Mouse (Mus musculus) CH12F3 (cell line): ENCODE measurements around the gene Irx4.

Experiments
- in situ Hi-C: fragments of 300-500 bp; cut with MboI; formaldehyde crosslinking; loops from 2 replicates; pipeline ENCODE4 v1.14.3; 2020; ENCODE audit warnings: low sequenced_read_pairs

The Irx4 gene

DNA sequence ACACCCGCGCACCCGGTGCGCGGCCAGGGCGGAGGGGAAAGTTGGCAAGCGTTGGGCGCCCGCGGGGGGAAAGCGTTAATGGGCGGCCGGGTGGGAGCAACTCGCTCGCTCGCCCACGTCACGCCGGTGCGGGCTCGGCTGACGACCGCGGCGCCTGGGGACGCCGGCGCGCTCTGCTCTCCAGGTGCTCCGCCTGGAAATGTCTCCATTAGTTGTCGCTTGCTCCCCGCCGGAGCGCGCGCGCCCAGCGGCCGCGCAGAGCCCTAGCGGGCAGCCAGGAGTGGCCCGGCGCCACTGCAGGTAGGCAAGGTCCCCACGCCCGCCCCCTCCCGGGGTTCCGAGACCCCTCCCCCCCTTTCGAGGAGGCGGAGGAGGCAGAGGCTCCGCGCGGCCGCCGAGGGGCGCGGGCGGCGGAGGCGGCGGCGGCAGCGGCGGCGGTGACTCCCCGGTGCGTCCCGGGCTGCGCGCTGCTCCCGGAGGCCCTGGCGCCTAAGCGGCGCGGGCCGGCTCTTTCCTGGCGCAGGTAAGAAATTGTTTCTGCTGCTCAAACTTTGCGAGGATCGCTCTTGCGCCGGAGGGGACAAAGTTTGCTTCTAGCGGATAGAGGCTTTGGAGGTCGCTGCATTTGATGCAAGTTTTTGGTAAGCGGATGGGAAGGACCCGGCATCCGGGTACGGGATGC is at the start of gene Irx4:
Gene Irx4 (plus strand): TSS at position 126 of the 682 bp plus-strand sequence.
- in situ Hi-C loops = no loop called here

GRCm38 (mm10) chr13:73214301-73214700 is 46.0 kb upstream of the Irx4 start:
- in situ Hi-C loops = no loop called here

DNA sequence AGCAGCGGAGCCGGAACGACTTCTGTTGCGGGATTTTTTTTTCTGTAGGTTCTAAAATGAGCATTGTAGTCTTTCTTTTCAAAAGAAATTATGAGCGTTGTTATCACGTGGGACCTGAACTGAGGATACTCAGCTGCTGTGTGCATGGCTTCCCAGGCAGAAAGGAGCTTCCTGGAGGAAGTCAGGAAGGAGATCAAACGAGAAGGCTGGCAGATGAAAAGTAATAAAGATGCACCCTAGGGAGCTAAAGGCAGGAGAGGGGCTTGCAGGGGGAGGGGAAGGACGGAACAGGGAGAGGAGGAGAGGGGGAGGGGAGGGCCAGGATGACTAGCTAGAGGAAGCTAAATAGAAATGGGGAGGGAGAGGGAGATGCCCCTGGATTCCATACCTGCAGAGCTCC is 23.8 kb upstream of the Irx4 start:
- in situ Hi-C loops = no loop called here

GRCm38 (mm10) chr13:73239191-73239746 is 21.0 kb upstream of the Irx4 start:
- in situ Hi-C loops = no loop called here

DNA sequence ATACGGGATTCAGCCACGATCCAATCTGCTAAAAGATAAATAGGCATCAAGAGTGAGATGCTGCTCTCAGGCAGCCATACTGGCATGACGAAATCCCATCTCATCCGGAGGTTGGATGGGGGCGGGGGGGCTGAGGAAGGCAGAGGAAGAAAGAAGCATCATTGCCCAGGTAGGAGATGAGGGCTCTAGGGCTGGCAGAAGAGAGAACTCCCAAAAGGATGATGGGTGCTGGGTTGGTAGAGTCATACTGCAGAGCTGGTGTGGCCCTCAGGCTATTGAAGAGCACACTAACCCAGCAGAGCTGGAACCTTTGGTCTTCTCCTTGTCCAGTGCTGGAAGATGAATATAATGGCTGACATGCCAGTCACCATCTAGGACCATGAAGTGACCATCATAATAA is 17.7 kb upstream of the Irx4 start:
- in situ Hi-C loops = no loop called here

DNA sequence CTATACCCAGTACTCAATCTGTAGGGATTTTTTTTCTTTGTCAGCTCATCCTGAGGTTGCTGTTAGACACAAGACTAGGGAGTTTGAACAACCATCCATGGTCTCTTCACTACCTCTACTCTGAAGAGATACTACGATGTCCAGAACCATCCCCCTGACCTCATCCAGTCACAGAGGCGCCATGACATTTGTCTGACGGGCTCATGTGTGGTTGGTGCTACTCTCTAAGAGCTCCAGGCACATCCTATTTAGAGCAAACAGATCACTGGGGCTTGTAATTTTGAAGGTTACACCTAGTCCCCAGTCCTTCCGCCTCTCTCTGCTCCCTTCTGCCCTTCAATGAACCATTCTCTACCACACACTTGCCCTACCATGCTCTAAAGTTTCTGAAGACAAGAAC is 13.3 kb upstream of the Irx4 start:
- in situ Hi-C loops = no loop called here

DNA sequence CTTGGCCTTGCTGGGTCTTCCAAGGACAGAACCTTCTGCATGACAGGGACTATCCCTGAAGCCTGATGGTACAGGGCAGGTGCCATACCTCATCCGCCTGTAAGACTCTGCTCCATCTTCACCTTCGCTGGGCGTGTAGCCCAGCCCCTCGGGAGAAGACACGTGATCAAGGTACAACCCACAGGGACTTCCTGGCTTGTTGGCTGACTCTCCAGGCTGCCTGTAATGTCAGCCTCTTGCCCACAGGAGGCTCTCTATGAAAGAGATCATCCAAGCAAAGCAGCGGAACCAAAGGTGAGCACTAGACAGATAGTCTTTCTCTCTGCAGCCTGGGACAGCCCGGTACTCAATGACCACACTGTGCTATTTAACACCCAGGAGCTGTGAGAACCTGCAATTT is 9.1 kb upstream of the Irx4 start:
- in situ Hi-C loops = no loop called here

DNA sequence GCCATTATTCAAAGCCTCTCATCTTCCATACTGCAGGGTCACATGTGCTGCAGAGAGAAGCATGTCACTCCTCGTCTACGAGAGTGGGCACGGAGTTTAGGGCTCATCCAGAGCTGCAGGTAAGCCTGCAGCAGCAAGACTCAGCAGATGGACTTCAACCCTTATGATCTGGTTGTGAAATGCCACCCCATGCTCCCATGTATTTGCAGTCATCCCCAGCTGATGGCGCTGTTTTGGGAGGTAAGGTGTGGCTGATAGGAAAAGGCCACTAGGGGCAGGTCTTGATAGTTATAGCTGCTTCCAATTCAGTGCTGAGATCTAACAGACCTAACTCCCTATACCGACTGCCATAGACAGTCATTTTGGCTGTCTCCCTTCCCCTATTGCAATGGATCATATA is 8.3 kb upstream of the Irx4 start:
- in situ Hi-C loops = no loop called here

DNA sequence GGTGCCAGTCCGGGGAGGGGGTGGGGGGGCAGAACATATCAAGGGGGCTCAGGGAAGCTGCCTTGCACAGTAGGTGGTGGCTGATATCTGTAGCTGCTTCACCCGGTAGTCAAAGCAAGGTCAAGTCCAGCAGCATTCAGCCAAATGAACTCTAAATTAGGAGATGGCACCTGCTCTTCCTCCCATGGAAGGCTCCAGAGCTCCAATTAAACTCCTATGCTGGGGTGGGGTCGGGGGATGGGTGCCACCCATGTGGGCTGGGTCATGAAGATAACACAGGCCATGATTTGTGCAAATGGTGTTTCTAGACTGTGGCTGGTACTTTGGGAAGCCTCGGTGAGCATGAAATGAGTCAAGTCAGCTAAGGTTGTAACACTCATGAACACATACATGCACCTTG is 1.9 kb upstream of the Irx4 start:
- in situ Hi-C loops = no loop called here

DNA sequence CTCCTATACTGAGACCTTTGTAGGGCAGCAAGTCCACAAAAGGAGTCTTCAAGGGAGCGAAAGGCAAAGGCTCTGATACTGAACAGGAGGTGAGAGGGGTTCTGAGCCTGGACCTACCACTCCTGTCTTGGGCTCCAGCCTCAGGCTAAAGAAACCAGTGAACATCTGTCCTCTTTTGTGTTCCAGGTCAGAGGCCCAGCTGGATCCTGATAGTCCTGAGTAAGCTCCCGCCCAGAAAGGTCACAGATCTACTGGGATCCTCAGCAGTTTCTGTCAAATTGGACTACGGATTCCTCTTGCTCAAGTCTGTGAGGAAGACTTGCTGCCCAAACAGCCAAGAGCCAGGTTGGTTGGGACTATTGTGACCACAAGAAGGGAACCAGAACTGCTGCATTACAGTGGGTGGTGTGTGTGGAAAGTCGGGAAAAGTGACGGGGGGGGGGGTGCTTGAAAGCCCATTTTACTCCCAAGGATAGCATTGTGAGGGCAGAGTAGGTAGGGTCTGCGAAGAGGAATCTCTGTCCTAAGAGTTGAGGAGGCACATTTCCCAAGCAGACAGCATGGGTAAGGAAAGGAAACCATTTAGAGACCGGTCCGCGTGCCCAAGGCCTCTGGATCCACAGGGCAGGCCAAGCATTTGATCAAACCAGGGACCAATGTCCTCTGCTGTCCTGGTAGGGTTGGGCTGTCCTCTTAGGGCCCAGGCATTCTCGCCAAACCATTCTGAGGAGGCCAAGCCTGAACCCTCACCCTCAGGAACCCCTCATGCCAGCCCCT is 514 bp upstream of the Irx4 start:
- in situ Hi-C loops = no loop called here

DNA sequence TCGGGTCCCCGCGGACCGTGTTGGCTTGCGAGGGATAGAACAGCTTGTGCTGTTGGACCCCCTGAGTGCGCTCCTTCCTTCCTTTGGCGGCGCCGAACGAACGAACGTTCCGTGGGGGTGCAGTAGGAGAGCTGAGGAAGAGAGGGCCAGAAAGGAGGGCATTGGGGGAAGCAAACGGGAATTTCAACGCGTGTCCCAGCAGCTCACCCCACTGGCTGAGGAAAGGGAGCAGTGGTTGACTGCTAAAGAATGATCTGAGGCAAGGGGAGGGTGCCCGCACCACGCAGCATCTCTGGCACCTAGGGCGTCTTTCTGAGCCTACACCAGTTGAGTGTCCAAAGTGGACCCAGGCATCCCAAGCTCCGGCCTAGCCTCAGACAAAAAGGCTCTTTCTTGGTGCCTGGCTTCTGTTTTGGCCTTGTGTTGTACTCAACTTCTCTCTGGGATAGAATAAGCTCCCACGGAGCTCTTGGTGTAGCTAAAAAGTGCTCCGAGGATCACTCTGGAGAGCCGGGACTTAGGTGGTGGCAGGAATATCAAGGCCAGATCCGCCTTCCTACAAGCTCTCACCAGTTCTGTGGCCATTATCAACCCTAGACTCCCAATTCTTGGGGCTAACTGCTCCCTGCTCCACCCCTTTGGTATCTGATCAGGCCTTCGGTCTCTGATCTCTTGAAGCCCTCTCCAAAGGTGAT is 904 bp downstream of the Irx4 start:
- in situ Hi-C loops = no loop called here

- in situ Hi-C loops = no loop called here
These were observed 1.6 kb downstream of the Irx4 start for GRCm38 (mm10) chr13:73261881-73262280.

DNA sequence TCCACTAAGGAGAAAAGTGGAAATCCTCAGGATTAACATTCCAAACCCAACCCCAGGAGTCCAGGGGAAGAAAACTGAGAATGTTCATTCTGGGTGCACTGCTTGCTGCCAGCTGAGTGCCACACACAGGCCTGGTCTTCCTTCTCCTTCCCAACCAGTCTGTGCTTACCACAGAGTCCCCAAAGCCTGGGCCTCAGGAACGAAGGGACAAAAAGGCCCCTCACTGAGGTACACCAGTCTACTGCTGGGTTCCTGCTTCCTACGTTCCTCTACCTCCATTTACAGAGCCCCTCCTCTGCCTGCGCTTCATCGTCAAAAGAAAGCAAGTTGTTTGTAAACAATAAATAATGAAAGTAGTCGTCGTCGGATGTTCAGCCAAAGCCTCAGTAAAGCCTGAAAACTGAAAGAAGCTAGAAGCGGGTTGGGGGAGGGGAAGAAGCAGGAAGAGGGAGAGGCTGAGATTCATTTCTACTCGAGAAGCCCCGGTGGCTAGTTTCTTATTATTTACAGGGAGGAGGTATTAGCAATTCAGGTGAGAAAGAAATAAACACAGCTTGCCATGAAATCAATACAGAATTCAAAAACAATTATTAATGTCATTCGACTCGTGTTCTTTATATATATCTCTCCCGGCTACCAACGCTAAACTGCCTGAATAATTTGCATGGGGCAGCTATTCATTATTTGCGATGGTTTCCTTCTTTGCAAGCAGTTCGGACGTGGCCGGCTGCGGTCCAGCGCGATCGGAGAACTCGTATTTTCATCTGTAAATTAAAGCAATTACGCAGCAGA is 2.3 kb downstream of the Irx4 start:
- in situ Hi-C loops = no loop called here

DNA sequence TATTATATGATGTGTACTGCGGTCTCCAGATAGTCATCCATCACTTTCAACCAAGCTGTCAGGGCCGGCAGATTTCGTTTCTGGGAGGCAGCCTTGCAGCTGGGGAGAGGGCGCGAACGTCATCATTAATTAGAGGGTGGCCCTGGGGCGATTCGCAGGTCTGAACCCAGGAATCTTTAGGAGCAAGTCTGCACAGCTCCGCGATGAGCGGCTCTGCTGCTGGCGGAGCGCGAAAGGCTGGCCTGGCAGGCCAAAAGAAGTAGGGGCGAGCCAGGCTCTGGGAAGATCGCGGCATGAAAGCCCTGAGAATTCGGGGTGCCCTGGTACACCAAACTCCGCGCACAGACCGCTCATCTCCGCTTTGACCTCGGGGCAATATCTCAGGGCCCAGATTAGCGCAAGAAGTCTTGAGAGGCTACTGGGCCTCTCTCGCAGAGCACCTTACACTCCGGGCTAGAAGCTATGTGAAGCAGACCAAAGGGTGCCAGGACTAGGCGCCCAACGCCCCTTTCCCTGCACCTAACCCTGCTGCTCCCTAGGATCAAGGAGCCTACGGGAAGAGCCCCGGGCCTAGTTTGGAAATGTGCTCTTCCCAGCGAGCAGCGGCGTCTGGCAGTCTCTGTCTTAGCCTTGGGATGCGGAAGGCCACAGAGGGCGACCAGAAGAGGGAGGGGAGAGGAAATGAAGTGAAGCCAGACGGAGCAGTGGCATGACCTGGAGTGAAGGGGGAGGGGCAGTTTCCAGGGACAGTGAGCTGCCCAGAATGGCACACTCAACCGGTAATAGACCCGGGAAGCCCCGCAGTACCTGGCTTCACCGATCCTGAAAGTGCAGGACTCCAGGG is 3.1 kb downstream of the Irx4 start:
- in situ Hi-C loops = no loop called here

DNA sequence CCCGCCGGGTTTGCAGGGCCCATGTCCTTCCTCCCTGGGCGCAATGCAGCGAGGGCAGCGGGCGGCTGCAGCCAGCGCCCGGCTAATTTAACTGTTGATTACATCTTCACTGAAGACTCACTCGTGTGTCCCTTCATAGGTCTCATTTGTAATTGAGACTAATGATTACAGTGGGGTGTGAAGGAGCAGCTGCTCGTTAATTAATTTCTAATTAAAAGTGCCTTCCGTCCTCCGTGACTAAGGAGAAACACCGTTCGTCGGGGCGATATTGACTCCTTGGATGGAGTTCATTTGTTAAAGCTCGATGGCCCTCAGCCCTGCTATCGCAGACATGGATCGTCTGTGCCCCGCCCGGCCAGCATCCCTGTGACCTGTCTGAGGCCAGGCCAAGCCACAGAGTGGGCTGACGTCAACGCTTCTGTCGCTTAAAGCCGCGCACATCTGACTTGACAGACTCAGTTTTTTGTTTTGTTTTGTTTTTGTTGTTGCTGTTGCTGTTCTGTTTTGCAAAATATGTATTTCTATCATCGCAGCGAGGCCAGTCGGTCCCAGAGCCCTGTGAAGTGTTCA is 4.0 kb downstream of the Irx4 start:
- in situ Hi-C loops = no loop called here

GRCm38 (mm10) chr13:73264831-73265230 is 4.6 kb downstream of the Irx4 start:
- in situ Hi-C loops = no loop called here

DNA sequence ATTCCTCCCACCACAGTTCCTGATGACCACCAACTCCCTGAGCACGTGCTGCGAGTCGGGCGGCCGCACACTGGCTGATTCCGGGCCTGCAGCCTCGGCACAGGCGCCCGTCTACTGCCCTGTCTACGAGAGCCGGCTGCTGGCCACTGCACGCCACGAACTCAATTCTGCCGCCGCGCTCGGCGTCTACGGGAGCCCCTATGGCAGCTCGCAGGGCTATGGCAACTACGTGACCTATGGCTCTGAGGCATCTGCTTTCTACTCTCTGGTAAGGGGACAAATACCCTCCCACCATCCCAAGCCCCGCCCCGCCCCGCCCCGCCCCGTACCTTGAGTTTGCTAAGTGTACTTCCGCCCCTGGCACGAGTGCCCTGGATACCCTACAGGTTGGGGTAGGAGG is 5.2 kb downstream of the Irx4 start:
- in situ Hi-C loops = no loop called here

DNA sequence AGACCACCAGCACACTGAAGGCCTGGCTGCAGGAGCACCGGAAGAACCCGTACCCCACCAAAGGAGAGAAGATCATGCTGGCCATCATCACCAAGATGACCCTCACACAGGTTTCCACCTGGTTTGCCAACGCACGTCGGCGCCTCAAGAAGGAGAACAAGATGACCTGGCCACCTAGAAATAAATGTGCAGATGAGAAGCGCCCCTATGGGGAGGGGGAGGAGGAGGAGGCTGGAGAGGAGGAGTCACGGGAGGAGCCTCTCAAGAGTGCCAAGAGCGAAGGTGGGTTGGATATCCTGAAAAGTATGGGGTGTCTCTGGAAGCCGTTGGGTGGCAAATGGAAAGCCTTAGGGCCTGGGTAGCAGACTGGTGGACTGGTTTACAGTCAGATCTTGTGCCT is 7.3 kb downstream of the Irx4 start:
- in situ Hi-C loops = no loop called here

DNA sequence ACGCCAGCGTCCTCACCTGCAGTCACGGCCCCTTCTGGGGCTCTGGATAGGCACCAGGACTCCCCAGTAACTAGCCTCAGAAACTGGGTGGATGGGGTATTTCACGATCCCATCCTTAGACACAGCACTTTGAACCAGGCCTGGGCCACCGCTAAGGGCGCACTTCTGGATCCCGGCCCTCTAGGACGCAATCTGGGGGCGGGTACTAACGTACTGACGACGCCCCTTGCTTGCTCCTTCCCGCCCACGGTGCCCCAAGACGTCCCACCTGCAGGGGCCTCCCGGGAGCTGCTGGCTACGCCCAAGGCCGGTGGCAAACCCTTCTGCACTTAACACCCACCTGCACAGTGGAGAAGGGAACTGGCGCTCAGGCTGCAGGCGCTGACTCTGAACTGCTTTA is 8.4 kb downstream of the Irx4 start:
- in situ Hi-C loops = no loop called here

DNA sequence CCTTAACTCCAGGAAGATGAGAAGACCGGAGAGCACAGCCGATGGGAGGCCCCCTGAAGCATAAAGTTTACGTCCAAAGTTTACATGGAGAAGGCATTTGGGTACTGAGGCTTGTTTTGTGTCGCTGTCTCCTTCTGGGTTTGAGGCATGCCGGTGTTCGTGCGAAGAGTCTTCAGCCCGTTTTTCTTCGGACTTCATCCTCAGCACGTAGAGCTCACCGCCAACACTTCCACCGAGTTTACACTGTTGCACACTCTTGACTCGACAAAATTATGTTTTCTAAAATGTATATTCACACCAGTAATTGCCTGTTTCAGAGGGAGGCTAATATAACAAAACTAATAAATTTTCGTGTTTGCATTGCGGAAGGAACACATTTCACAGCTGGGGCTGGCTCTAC is 9.0 kb downstream of the Irx4 start:
- in situ Hi-C loops = no loop called here
